Mouse (Mus musculus): ENCODE results near the gene Sgtb.

GRCm38 (mm10) chr13:104155686-104156085, 46.1 kb downstream of the Sgtb start:
- TF ChIP-seq CTCF (IDR thresholded peaks at IDR 0.05; ENCODE audit: low read depth) (no peak), EP300 (optimal IDR thresholded peaks at IDR 0.05) (no peak)
